Mouse (Mus musculus) embryonic facial prominence, embryonic 11.5 days (tissue): ENCODE measurements at regions not wholly inside any gene's neighbourhood (a gene's known extent, or its start where the extent isn't known, plus 50 kb on each side); places are given as distances from the start of the nearest gene placed in this dataset.

Source experiments
- ATAC-seq: fragments of 200-750 bp; cut with Nextera tagmentation; replicated peaks from 2 replicates; pipeline ENCODE4 v1.8.0; 2017; ENCODE audit warnings: low read depth; ENCODE audit not compliant: insufficient number of reproducible peaks, low FRiP score, low TSS enrichment
- DNase-seq: peaks from one replicate; pipeline ENCODE4 v3.0.0-alpha.2; 2015; ENCODE audit warnings: low spot score
- H3K27ac ChIP-seq: fragments of 300-500 bp; sonication (generic); replicated peaks from 2 replicates; pipeline ENCODE4 v1.5.1; 2014; ENCODE audit warnings: mild to moderate bottlenecking, low read depth, low read length, control low read depth
- H3K27me3 ChIP-seq: fragments of 300-500 bp; sonication (generic); 2 replicates; pipeline ENCODE4 v1.6.1; 2014; ENCODE audit warnings: mild to moderate bottlenecking, low read length, moderate library complexity, mixed read lengths; ENCODE audit not compliant: control insufficient read depth, insufficient read depth
- H3K36me3 ChIP-seq: fragments of 300-500 bp; sonication (generic); replicated peaks from 2 replicates; pipeline ENCODE4 v1.6.1; 2014; ENCODE audit warnings: low read depth, mild to moderate bottlenecking, low read length, moderate library complexity, mixed read lengths; ENCODE audit not compliant: control insufficient read depth, insufficient read depth
- H3K4me1 ChIP-seq: fragments of 300-500 bp; sonication (generic); 2 replicates; pipeline ENCODE4 v1.6.1; 2014; ENCODE audit warnings: low read length, mixed read lengths; ENCODE audit not compliant: control insufficient read depth, insufficient read depth
- H3K4me2 ChIP-seq: fragments of 300-500 bp; sonication (generic); 2 replicates; pipeline ENCODE4 v1.6.1; 2014; ENCODE audit warnings: low read depth, mild to moderate bottlenecking, control low read depth, low read length, moderate library complexity
- H3K4me3 ChIP-seq: fragments of 300-500 bp; sonication (generic); 2 replicates; pipeline ENCODE4 v1.5.1; 2014; ENCODE audit warnings: low read depth, low read length, control low read depth
- H3K9ac ChIP-seq: fragments of 300-500 bp; sonication (generic); replicated peaks from 2 replicates; pipeline ENCODE4 v1.6.1; 2014; ENCODE audit warnings: mild to moderate bottlenecking, control low read depth, low read length
- H3K9me3 ChIP-seq: fragments of 300-500 bp; sonication (generic); replicated peaks from 2 replicates; pipeline ENCODE4 v1.6.1; 2016; ENCODE audit warnings: mild to moderate bottlenecking, low read length, inconsistent platforms, mixed read lengths; ENCODE audit not compliant: control insufficient read depth
- WGBS: fragments of 180-500 bp; shearing (Covaris S2); extraction: QIAGEN DNeasy Blood & Tissue Kit; methylation state at CpG from one replicate; pipeline ENCODE4 v1.1.7; 2014; 5-methylcytosine and 5-hydroxymethylcytosine counted together

DNA sequence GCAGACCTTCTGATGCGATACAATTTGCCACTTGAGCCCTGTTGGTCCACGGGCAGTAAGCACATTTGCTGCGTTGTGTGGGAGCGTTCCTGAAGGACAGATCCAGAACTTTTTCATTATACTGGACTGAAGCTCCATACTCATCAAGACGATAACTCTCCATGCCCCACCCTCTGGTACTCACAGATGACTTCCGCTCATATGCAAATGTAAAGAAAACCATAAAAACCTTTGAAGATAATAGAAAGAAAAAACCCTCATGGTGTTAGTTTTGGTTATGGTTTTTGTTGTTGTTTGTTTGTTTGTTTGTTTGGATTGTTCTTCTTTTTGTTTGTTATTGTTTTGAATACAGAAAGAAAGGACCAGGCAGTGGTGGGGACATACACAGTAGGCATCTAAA lies 86.0 kb upstream of the Calm2 start:
- Histone ChIP-seq H3K27me3 (no peaks in the 10 kb centered on the region), H3K9ac (no peak overlapping the region), H3K36me3 (no peaks in the 10 kb centered on the region), H3K4me2 (no peak overlapping the region), H3K27ac (no peak overlapping the region), H3K4me1 (peaks cover 2% of the 10 kb centered on the region; the same call in 1 of the 2 replicates), H3K4me3 (no peak overlapping the region), H3K9me3 (no peaks in the 10 kb centered on the region)
- no peak for ATAC-seq
- 49% methylated on average over 6 of the region's 6 CpGs for WGBS
- no peak for DNase-seq

DNA sequence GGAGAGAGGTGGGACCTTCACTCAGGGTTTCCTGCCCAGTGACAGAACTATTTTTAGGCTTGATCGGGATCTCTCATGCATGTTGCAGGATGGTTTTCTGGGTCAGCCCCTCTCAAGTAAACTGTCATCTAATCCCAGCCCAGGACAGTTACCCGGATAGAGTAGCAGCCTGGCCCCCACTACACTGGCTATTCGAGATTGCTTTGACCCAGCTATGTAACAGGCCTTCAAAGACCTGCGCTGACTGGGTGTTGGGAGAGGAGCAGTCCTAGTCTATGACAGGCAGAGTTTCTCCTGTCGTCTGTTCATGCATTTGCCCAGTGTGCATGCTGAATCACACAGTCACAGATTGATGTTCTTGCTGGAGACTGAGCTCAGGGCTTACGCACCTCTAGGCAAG lies 86.2 kb upstream of the Epcam start:
- no peak overlapping the region for H3K27ac ChIP-seq
- H3K4me2 ChIP-seq, result no peak overlapping the region
- no peak for ATAC-seq
- no peak for DNase-seq
- H3K4me1 ChIP-seq, result no peaks in the 10 kb centered on the region; the same call in 1 of the 2 replicates
- H3K36me3 ChIP-seq, result no peaks in the 10 kb centered on the region
- H3K27me3 ChIP-seq, result no peaks in the 10 kb centered on the region
- no peak overlapping the region for H3K4me3 ChIP-seq
- 76% methylated on average over 6 of the region's 6 CpGs for WGBS
- H3K9me3 ChIP-seq, result no peaks in the 10 kb centered on the region
- H3K9ac ChIP-seq, result no peak overlapping the region

DNA sequence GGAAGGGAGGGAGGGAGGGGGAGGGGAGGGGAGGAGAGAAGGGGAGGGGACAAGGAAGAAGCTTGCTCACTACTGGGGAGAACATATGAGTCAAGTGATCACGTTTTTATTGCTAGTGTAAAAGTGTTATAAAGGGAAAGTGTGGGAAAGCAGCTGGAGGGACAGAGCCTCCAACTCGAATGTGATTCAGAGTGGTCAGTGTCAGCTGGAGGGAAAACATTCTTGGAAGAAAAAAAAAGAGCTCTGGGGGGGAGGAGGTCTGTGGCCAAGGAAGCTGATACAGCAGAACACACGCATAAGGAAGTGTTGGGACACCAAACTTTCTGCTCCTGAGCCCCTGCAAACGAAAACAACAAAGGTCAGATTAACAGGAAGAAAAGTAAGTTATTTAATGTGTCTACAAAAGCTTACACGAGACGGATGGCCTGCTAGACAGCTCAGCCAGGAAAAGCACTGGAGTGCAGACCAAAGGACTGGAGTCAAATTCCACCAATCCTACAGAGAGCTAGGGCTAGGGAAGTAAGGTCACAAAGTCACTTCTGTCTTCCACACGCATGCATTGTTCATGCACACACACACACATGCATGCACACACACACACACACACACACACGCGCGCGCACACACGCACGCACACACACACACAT lies 85.1 kb upstream of the Epcam start:
- no peak overlapping the region for H3K27ac ChIP-seq

DNA sequence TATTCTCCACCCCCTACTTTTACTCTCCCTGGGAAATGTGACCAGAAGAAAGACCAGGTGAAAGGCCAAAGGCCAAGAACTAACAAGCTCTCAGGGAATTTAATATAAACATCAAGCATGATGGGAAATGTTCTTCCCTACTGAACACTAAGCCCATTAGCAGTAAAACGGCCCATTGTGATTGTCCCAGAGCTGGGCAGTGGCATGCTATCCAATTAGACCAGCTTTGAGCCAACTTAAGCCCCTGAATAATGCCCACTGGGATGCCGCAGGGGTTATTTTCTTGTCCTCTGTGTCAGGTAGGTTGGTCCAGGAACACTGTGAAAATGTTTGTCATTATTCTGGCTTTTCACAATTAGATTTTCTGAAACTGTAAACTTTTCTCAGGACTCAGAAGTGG lies 81.2 kb upstream of the Epcam start:
- DNase-seq, result no peak
- no peaks in the 10 kb centered on the region for H3K9me3 ChIP-seq
- no peak overlapping the region for H3K4me2 ChIP-seq
- ATAC-seq, result no peak
- no peak overlapping the region for H3K4me3 ChIP-seq
- no peak overlapping the region for H3K27ac ChIP-seq
- no peaks in the 10 kb centered on the region for H3K27me3 ChIP-seq
- H3K9ac ChIP-seq, result no peak overlapping the region
- no peaks in the 10 kb centered on the region for H3K36me3 ChIP-seq
- H3K4me1 ChIP-seq, result no peaks in the 10 kb centered on the region; the same call in 1 of the 2 replicates
- WGBS, result 39% methylated on average over 2 of the region's 2 CpGs

More for the DNA sequence above, 85.1 kb upstream of the Epcam start:
- Histone ChIP-seq H3K4me1 (no peaks in the 10 kb centered on the region; the same call in 1 of the 2 replicates), H3K9me3 (no peaks in the 10 kb centered on the region), H3K27me3 (no peaks in the 10 kb centered on the region), H3K9ac (no peak overlapping the region), H3K4me2 (no peak overlapping the region), H3K4me3 (no peak overlapping the region), H3K36me3 (no peaks in the 10 kb centered on the region)
- WGBS, result 53% methylated on average over 13 of the region's 13 CpGs
- no peak for ATAC-seq
- DNase-seq, result peak; percentile 31

DNA sequence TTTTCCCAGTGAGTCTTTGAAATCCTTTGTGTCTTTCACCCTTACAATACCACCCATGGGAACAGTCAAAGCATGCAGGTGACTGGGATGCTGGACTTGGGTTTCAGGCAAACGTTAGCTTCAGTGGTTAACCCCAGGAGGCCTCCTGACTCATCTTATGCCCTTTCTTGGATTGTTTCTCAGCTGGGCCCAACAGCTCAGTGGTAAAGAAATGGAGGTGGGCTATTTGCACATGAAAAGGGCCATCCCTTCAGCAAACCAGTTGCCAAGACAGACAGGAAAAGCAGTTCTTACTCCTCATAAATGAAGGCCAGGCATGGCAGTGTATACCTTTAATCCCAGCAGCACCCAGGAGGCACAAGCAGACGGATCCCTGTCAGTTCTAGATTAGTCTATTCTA lies 77.4 kb upstream of the Epcam start:
- Histone ChIP-seq H3K4me3 (no peak overlapping the region), H3K27me3 (no peaks in the 10 kb centered on the region), H3K4me2 (no peak overlapping the region), H3K9ac (no peak overlapping the region), H3K36me3 (no peaks in the 10 kb centered on the region), H3K27ac (no peak overlapping the region), H3K9me3 (no peaks in the 10 kb centered on the region), H3K4me1 (no peaks in the 10 kb centered on the region; the same call in 1 of the 2 replicates)
- no peak for DNase-seq
- no peak for ATAC-seq
- WGBS, result 27% methylated on average over 2 of the region's 2 CpGs

DNA sequence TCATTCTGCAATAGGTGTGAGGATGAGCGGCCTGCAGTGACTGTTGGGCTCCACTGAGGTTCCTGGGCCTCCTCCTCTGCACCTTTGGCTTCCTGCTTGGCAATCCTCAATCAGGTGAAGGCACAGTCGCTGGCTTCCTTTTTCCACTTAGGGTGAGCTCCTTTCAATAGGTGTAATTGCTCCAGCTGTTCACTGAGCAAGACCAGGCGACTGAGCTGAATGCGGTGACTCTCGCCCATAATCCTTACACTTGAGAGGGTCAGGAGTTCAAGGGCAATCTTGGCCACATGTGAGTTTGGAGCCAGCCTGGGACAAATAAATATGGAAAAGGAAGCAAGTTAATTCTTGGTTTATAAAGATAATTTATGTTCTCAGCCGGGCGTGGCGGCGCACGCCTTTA lies 76.1 kb upstream of the Epcam start:
- H3K27me3 ChIP-seq, result no peaks in the 10 kb centered on the region
- no peak overlapping the region for H3K4me3 ChIP-seq
- 86% methylated on average over 10 of the region's 10 CpGs for WGBS

DNA sequence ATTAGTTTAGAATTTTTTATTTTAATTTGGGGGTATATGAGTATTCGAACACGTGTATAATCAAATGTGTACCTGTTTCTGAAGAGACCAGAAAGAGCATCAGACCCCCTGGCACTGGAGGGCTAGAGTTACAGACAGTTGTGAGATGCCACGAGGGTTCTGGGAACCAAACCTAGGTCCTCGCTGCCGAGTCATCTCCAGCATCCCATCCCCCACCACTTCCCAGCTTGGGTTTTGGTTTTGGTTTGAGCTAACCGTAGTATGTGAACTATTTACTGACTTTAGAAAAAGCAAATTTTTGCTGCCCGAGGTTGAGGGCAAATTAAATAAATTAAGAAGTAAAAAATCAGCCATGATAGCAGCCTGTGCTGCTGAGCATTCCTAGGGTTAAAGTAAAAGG lies 74.9 kb upstream of the Epcam start:
- Histone ChIP-seq H3K4me3 (no peak overlapping the region), H3K9me3 (no peaks in the 10 kb centered on the region), H3K4me2 (no peak overlapping the region), H3K9ac (no peak overlapping the region), H3K4me1 (no peaks in the 10 kb centered on the region), H3K36me3 (no peaks in the 10 kb centered on the region), H3K27ac (no peak overlapping the region), H3K27me3 (no peaks in the 10 kb centered on the region)
- WGBS, result 81% methylated on average over 7 of the region's 7 CpGs
- DNase-seq, result no peak
- no peak for ATAC-seq

More for the DNA sequence above, 76.1 kb upstream of the Epcam start:
- H3K9me3 ChIP-seq, result no peaks in the 10 kb centered on the region
- ATAC-seq, result no peak
- no peaks in the 10 kb centered on the region; the same call in 1 of the 2 replicates for H3K4me1 ChIP-seq
- no peak overlapping the region for H3K9ac ChIP-seq
- DNase-seq, result no peak
- no peak overlapping the region for H3K4me2 ChIP-seq
- no peaks in the 10 kb centered on the region for H3K36me3 ChIP-seq
- no peak overlapping the region for H3K27ac ChIP-seq

DNA sequence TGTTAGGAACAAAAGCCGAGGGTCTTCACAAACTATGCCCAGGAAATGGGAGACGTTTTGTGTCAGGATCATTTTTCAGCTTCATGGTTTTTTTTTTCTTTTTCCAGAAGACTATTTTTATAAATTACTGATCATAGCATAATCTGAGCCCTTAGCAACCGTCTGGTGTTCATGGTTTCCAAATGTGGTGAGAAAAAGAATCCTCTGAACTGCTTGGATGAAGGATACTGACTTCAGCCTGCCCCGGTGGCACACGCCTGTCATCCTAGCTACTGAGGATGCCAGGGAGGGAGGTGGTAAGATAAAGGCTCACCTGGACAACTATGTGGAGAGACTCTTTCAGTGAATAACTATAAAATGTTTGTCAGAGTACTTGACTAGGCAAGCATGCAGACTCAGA lies 72.4 kb upstream of the Epcam start:
- no peak overlapping the region for H3K9ac ChIP-seq
- H3K4me3 ChIP-seq, result no peak overlapping the region
- no peaks in the 10 kb centered on the region for H3K27me3 ChIP-seq
- ATAC-seq (no peak), DNase-seq (no peak)
- H3K27ac ChIP-seq, result no peak overlapping the region
- H3K36me3 ChIP-seq, result no peaks in the 10 kb centered on the region
- 80% methylated on average over 5 of the region's 5 CpGs for WGBS
- no peaks in the 10 kb centered on the region for H3K4me1 ChIP-seq
- no peaks in the 10 kb centered on the region for H3K9me3 ChIP-seq
- H3K4me2 ChIP-seq, result no peak overlapping the region
